Mouse (Mus musculus) liver, embryonic 11.5 days (tissue): ENCODE results near the gene Gpi1. TPM values are rescaled to one million over a fixed set of nuclear protein-coding genes. Genes with fewer than 3 reads are reported as not detected.

Experiments
- ATAC-seq: fragments of 200-750 bp; cut with Nextera tagmentation; replicated peaks from 2 replicates; pipeline ENCODE4 v1.8.0; 2017; ENCODE audit warnings: moderate number of reproducible peaks, mild to moderate bottlenecking, moderate TSS enrichment, moderate library complexity; ENCODE audit not compliant: low FRiP score
- DNase-seq: peaks from one replicate; pipeline ENCODE4 v3.0.0-alpha.2; 2017; ENCODE audit warnings: low spot score
- H3K27ac ChIP-seq: fragments of 300-500 bp; sonication (generic); 2 replicates; pipeline ENCODE4 v1.5.1; 2014; ENCODE audit warnings: mild to moderate bottlenecking, low read depth, low read length, control low read depth
- H3K27me3 ChIP-seq: fragments of 300-500 bp; sonication (generic); replicated peaks from 2 replicates; pipeline ENCODE4 v1.6.1; 2014; ENCODE audit warnings: low read length, mixed read lengths; ENCODE audit not compliant: control insufficient read depth, insufficient read depth
- H3K36me3 ChIP-seq: fragments of 300-500 bp; sonication (generic); 2 replicates; pipeline ENCODE4 v1.6.1; 2014; ENCODE audit warnings: mild to moderate bottlenecking, low read length, moderate library complexity, mixed read lengths; ENCODE audit not compliant: control insufficient read depth, insufficient read depth
- H3K4me1 ChIP-seq: fragments of 300-500 bp; sonication (generic); replicated peaks from 2 replicates; pipeline ENCODE4 v1.6.1; 2014; ENCODE audit warnings: low read length, mixed read lengths; ENCODE audit not compliant: control insufficient read depth, insufficient read depth
- H3K4me2 ChIP-seq: fragments of 300-500 bp; sonication (generic); 2 replicates; pipeline ENCODE4 v1.6.1; 2014; ENCODE audit warnings: mild to moderate bottlenecking, control low read depth, moderate library complexity
- H3K4me3 ChIP-seq: fragments of 300-500 bp; sonication (generic); 2 replicates; pipeline ENCODE4 v1.5.1; 2014; ENCODE audit warnings: low read depth, low read length, control low read depth
- H3K9ac ChIP-seq: fragments of 300-500 bp; sonication (generic); 2 replicates; pipeline ENCODE4 v1.6.1; 2014; ENCODE audit warnings: low read depth, low read length, control low read depth
- H3K9me3 ChIP-seq: fragments of 300-500 bp; sonication (generic); 2 replicates; pipeline ENCODE4 v1.6.1; 2016; ENCODE audit warnings: low read length, inconsistent platforms, mixed read lengths; ENCODE audit not compliant: control insufficient read depth
- WGBS: fragments of 180-500 bp; shearing (Covaris S2); extraction: QIAGEN DNeasy Blood & Tissue Kit; methylation state at CpG from one replicate; pipeline ENCODE4 v1.1.7; 2014; 5-methylcytosine and 5-hydroxymethylcytosine counted together
- polyA plus RNA-seq: library from polyadenylated mRNA; unstranded; fragments of >200 nt; fragmentation: Nextera tagmentation; extraction: Ambion mirVana; gene quantifications from 2 replicates; pipeline ENCODE4 v1.2.1, GENCODE M21; 2014

The Gpi1 gene
- polyA plus RNA-seq, 1 experiment from 2014 or later: 489 TPM

DNA sequence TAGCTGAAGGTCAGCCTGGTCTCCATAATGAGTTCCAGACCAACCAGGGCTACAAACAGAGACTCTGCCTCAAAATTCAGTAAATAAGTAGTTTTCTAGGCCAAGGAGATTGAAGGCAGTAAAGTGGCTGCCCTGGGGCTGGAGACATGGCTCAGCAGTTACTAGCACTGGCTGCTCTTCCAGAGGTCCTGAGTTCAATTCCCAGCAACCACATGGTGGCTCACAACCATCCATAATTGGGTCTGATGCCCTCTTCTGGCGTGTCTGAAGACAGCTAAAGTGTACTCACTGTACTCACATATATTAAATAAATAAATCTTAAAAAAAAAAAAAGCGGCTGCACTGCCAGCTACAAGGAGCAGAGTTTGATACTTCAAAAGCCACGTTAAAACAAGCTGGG, 64.1 kb downstream of the Gpi1 start:
- no peak overlapping the region for H3K9ac ChIP-seq
- H3K4me2 ChIP-seq: peak overlapping the region; percentile 55
- peaks cover 4% of the 10 kb centered on the region for H3K4me1 ChIP-seq
- no peak for DNase-seq
- H3K27me3 ChIP-seq: no peaks in the 10 kb centered on the region
- H3K27ac ChIP-seq: no peak overlapping the region
- ATAC-seq: no peak
- H3K36me3 ChIP-seq: peaks cover 39% of the 10 kb centered on the region
- H3K9me3 ChIP-seq: no peaks in the 10 kb centered on the region
- WGBS: 74% methylated on average over 3 of the region's 3 CpGs
- no peak overlapping the region; the same call in 1 of the 2 replicates for H3K4me3 ChIP-seq

DNA sequence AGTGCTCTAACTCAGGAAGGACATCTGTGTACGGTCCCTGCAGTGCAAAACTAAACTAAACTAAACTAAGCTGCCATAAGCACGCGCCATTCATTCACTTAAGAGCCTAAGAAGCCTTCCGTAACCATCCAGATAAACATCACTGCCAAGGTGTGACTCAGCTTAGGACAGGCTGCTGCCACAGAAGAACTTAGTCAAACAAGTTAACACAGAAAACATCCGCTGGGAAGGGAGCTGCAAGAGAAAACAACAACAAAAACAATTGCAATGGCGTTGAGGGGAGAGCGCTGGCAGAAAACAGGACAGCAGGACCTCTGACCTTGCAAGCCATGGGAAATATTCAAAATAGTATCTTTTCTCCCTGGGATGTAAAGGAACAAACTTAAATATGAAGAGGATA, 65.5 kb downstream of the Gpi1 start:
- Histone ChIP-seq H3K4me3 (no peak overlapping the region), H3K9ac (no peak overlapping the region), H3K27me3 (no peaks in the 10 kb centered on the region), H3K9me3 (no peaks in the 10 kb centered on the region), H3K4me2 (no peak overlapping the region), H3K36me3 (peaks cover 49% of the 10 kb centered on the region), H3K27ac (no peak overlapping the region), H3K4me1 (peaks cover 4% of the 10 kb centered on the region)
- DNase-seq (no peak), ATAC-seq (no peak)
- WGBS: 93% methylated on average over 7 of the region's 7 CpGs

DNA sequence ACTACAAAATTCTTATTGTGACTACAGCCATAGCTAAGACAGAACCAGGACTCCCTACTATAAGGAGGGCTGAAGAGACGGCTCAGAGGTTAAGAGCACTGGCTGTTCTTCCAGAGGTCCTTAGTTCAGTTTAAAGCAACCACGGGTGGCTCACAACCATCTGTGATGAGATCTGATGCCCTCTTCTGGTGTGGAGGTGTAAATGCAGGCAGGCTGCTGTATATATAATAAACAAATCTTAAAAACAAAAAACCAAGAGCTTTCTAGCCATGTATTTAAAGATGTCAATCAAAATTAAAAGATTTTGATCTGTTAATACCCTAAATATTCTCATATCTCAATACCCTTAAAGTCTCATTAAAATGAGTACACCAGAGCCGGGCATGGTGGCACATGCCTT, 71.0 kb downstream of the Gpi1 start:
- Histone ChIP-seq H3K4me1 (no peaks in the 10 kb centered on the region), H3K27ac (no peak overlapping the region), H3K4me2 (no peak overlapping the region), H3K9me3 (no peaks in the 10 kb centered on the region), H3K36me3 (peaks cover 80% of the 10 kb centered on the region), H3K9ac (no peak overlapping the region), H3K27me3 (no peaks in the 10 kb centered on the region), H3K4me3 (no peak overlapping the region)
- ATAC-seq (no peak), DNase-seq (no peak)
- 84% methylated on average over 3 of the region's 3 CpGs for WGBS

DNA sequence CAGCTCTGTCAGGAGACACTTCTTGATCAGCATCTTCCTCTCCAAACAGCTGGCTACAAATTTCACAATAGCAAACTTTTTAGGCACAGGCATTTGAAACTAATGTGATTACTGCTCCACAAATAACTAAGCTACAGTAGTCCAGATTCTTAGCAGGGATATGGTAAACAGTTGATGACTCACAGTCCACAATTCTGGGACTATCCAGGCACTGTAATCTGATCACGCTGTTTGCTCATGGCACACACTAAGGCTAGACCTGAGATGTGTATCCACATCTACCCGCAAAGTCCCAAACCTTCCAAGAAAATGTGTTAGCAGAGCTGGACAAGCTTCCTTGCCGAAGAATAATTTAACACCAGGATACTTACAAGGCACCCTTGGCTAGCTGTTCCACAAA, 72.1 kb downstream of the Gpi1 start:
- 96% methylated on average over 3 of the region's 3 CpGs for WGBS
- Histone ChIP-seq H3K4me2 (no peak overlapping the region), H3K9me3 (no peaks in the 10 kb centered on the region), H3K9ac (no peak overlapping the region), H3K36me3 (peaks cover 80% of the 10 kb centered on the region), H3K27me3 (no peaks in the 10 kb centered on the region), H3K4me3 (no peak overlapping the region), H3K4me1 (no peaks in the 10 kb centered on the region), H3K27ac (no peak overlapping the region)
- no peak for DNase-seq
- no peak for ATAC-seq

Other genes starting within 250 kb of the Gpi1 start
- gene Scgb2b27, start 216.4 kb downstream of the Gpi1 start, polyA plus RNA-seq: not detected in 2 replicates
- gene Scgb1b27, start 208.9 kb downstream of the Gpi1 start, polyA plus RNA-seq: not detected in 2 replicates
- gene Scgb1b30, start 134.9 kb downstream of the Gpi1 start, polyA plus RNA-seq: not detected in 2 replicates
- gene Wtip, start 97.1 kb downstream of the Gpi1 start, polyA plus RNA-seq: 2.2 and 3.4 TPM in 2 replicates
- gene Uba2, start 60.7 kb downstream of the Gpi1 start, polyA plus RNA-seq: 226 and 253 TPM in 2 replicates
- gene Pdcd2l, start 33.7 kb downstream of the Gpi1 start, polyA plus RNA-seq: 56.2 and 62.8 TPM in 2 replicates
- gene Gm6096, start 20.7 kb upstream of the Gpi1 start, polyA plus RNA-seq: not detected in 2 replicates
- 28.7 and 32.6 TPM in 2 replicates for gene 4931406P16Rik, start 83.2 kb upstream of the Gpi1 start, polyA plus RNA-seq
- gene Lsm14a, start 163.0 kb upstream of the Gpi1 start, polyA plus RNA-seq: 44.3 TPM in 2 replicates